Mouse (Mus musculus) kidney, adult 2 months (tissue): ENCODE measurements around the gene Ppm1a.

Source experiments
- CTCF ChIP-seq: fragments of 200-500 bp; conservative IDR thresholded peaks from 2 replicates; pipeline ENCODE4 v1.5.1; 2011; ENCODE audit warnings: low read depth, mild to moderate bottlenecking, control low read depth, low read length, moderate library complexity, mixed read lengths; ENCODE audit not compliant: insufficient read depth, insufficient read length
- POLR2A ChIP-seq: fragments of 200-500 bp; IDR thresholded peaks from one replicate; pipeline ENCODE4 v1.6.1; 2011; ENCODE audit warnings: low read depth, low read length, control low read depth

DNA sequence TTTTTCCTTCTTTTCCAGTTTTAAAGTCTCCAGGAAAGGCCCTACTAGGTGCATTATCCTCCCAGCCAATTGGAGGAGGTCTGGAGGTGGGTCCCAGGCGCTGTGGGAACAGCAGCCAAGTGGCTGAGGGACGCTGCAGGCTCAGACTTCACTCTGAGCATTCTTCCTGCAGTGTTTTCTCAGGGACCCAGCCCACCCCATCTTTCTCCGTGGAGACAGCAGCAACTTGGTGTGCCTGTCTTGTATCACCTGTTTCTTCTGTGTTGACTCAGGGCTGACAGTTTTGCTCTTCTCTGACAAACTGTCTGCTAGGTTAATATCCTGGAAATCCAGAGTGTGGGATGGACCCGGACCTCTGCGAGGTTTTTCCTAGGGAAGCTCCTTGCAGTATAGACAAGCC is 68.4 kb downstream of the Ppm1a start:
- TF ChIP-seq CTCF (no peak), POLR2A (no peak)
